Mouse (Mus musculus) forebrain, embryonic 15.5 days (tissue): ENCODE data around the gene Pde4c. TPM values are rescaled to one million over a fixed set of nuclear protein-coding genes. Genes with fewer than 3 reads are reported as not detected.

ENCODE experiments used
- ATAC-seq: fragments of 200-750 bp; cut with Nextera tagmentation; replicated peaks from 2 replicates; pipeline ENCODE4 v1.8.0; 2017; ENCODE audit warnings: mild to moderate bottlenecking, moderate TSS enrichment, moderate library complexity
- H3K27ac ChIP-seq: fragments of 300-500 bp; sonication (generic); replicated peaks from 2 replicates; pipeline ENCODE4 v1.5.1; 2015; ENCODE audit warnings: mild to moderate bottlenecking, inconsistent platforms
- H3K27me3 ChIP-seq: fragments of 300-500 bp; sonication (generic); 2 replicates; pipeline ENCODE4 v1.6.1; 2015; ENCODE audit warnings: inconsistent platforms
- H3K36me3 ChIP-seq: fragments of 300-500 bp; sonication (generic); 2 replicates; pipeline ENCODE4 v1.6.1; 2015; ENCODE audit warnings: mild to moderate bottlenecking, inconsistent platforms
- H3K4me1 ChIP-seq: fragments of 300-500 bp; sonication (generic); 2 replicates; pipeline ENCODE4 v1.6.1; 2015; ENCODE audit warnings: inconsistent platforms
- H3K4me2 ChIP-seq: fragments of 300-500 bp; sonication (generic); replicated peaks from 2 replicates; pipeline ENCODE4 v1.6.1; 2015; ENCODE audit warnings: mild to moderate bottlenecking, inconsistent platforms
- H3K4me3 ChIP-seq: fragments of 300-500 bp; sonication (generic); 2 replicates; pipeline ENCODE4 v1.5.1; 2015; ENCODE audit warnings: mild to moderate bottlenecking, inconsistent platforms
- H3K9ac ChIP-seq: fragments of 300-500 bp; sonication (generic); replicated peaks from 2 replicates; pipeline ENCODE4 v1.6.1; 2015; ENCODE audit warnings: mild to moderate bottlenecking, inconsistent platforms
- H3K9me3 ChIP-seq: fragments of 300-500 bp; sonication (generic); 2 replicates; pipeline ENCODE4 v1.6.1; 2016; ENCODE audit warnings: inconsistent platforms
- WGBS: fragments of 180-500 bp; shearing (Covaris S2); methylation state at CpG from one replicate; pipeline ENCODE4 v1.1.7; 2015; ENCODE audit warnings: mixed read lengths; 5-methylcytosine and 5-hydroxymethylcytosine counted together
- polyA plus RNA-seq: library from polyadenylated mRNA; unstranded; fragments of >200 nt; fragmentation: Nextera tagmentation; extraction: Ambion mirVana; gene quantifications from 2 replicates; pipeline ENCODE4 v1.2.1, GENCODE M21; 2015

Pde4c gene
- polyA plus RNA-seq, 1 experiment from 2014 or later: 0.13 TPM

GRCm38 (mm10) chr8:70729808-70730475, 6.4 kb downstream of the Pde4c start:
- 3% methylated on average over 34 of the region's 34 CpGs for WGBS
- Histone ChIP-seq H3K27me3 (peaks cover 27% of the 10 kb centered on the region), H3K4me3 (peak overlapping the region; percentile 19; the same call in 1 of the 2 replicates), H3K9ac (no peak overlapping the region), H3K36me3 (no peaks in the 10 kb centered on the region), H3K4me2 (peak overlapping the region; percentile 36; the same call in 1 of the 2 replicates), H3K27ac (no peak overlapping the region), H3K4me1 (0 out of 2 replicates have a peak, but pooled peaks cover 4% of the 10 kb centered on the region), H3K9me3 (no peaks in the 10 kb centered on the region)
- ATAC-seq: no peak

DNA sequence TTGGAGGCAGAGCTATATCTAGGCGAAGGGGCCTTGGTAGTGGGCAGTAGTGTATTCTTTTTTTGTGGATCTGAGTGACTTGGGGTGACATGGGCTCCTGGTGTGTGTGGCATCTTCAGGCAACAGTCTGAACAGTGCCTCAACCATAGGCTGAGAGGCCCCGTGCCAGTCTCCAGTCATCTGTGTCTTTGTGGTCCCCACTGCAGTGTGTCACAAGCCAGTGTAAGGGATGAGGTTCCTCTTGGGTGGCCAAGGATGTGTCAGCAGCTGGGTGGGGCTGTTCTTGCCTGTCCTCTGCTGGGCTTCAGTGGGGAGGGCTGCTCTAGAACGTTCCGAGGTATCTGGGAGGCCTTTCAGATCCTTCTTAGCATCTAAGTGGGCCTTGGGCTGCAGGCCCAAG, 7.4 kb downstream of the Pde4c start:
- Histone ChIP-seq H3K9ac (no peak overlapping the region), H3K9me3 (no peaks in the 10 kb centered on the region), H3K4me3 (no peak overlapping the region), H3K36me3 (no peaks in the 10 kb centered on the region), H3K27ac (no peak overlapping the region), H3K4me1 (0 out of 2 replicates have a peak, but pooled peaks cover 4% of the 10 kb centered on the region), H3K4me2 (no peak overlapping the region), H3K27me3 (peaks cover 30% of the 10 kb centered on the region)
- ATAC-seq: no peak
- 89% methylated on average over 4 of the region's 4 CpGs for WGBS

- Histone ChIP-seq H3K9ac (no peak overlapping the region), H3K36me3 (no peaks in the 10 kb centered on the region), H3K27ac (no peak overlapping the region), H3K9me3 (no peaks in the 10 kb centered on the region), H3K4me2 (no peak overlapping the region), H3K27me3 (peaks cover 24% of the 10 kb centered on the region), H3K4me3 (no peak overlapping the region), H3K4me1 (peaks cover under 1% of the 10 kb centered on the region; the same call in 1 of the 2 replicates)
- no peak for ATAC-seq
- WGBS: 69% methylated on average over 5 of the region's 5 CpGs
Observed at GRCm38 (mm10) chr8:70737705-70738104, 14.2 kb downstream of the Pde4c start.

DNA sequence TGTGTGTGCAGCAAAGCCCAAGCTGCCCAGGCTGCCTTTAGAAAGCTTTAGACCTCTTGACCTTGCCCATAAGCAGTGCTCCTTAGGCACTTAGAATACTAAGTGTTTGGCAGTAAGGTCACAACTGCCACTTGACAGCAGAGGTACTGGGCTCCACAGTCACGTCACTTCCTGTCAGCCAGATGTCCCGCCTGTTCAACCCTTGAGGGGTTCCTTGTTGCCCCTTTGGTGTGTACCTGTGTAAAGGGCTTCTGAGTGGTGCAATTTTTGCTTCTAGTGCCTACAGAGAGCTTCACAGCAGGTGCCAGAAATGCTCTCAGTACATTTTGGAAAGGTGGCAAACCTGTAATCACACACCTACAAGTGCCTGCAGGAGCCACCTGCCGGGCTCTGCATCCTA, 14.7 kb downstream of the Pde4c start:
- Histone ChIP-seq H3K9ac (no peak overlapping the region), H3K9me3 (no peaks in the 10 kb centered on the region), H3K4me3 (no peak overlapping the region), H3K4me2 (no peak overlapping the region), H3K27me3 (peaks cover 29% of the 10 kb centered on the region), H3K4me1 (peaks cover 6% of the 10 kb centered on the region), H3K27ac (no peak overlapping the region), H3K36me3 (no peaks in the 10 kb centered on the region)
- no peak for ATAC-seq
- WGBS: 73% methylated on average over 3 of the region's 3 CpGs

DNA sequence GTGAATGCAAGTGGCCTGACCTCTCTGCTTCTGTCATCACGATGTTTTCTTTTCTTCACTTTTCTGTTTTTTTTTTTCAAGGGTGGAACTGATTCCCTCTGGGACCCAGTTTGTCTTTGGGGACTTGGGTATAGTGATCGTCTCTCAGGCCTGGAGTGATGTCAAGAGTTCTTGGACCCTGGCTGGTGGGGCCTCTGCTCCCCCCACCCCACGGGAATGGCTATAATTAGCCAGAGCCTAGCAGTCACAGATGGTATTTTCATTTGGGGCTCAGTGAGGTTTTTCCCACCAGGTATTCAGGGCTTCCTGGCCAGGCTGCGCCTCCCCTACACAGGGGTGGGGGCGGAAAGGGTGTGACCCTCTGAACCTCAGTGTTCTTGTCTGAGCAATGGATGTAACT, 18.1 kb downstream of the Pde4c start:
- ATAC-seq: no peak
- no peaks in the 10 kb centered on the region for H3K36me3 ChIP-seq
- peaks cover 55% of the 10 kb centered on the region for H3K27me3 ChIP-seq
- no peak overlapping the region for H3K9ac ChIP-seq
- peaks cover 18% of the 10 kb centered on the region for H3K4me1 ChIP-seq
- H3K27ac ChIP-seq: no peak overlapping the region
- no peaks in the 10 kb centered on the region for H3K9me3 ChIP-seq
- no peak overlapping the region for H3K4me2 ChIP-seq
- H3K4me3 ChIP-seq: no peak overlapping the region
- 54% methylated on average over 5 of the region's 5 CpGs for WGBS

- Histone ChIP-seq H3K27ac (no peak overlapping the region), H3K9me3 (no peaks in the 10 kb centered on the region), H3K36me3 (no peaks in the 10 kb centered on the region), H3K9ac (no peak overlapping the region), H3K4me1 (peaks cover 18% of the 10 kb centered on the region), H3K27me3 (peaks cover 58% of the 10 kb centered on the region), H3K4me2 (no peak overlapping the region), H3K4me3 (no peak overlapping the region)
- ATAC-seq: no peak
- 73% methylated on average over 11 of the region's 11 CpGs for WGBS
Observed at GRCm38 (mm10) chr8:70742176-70742575, 18.7 kb downstream of the Pde4c start.

- Histone ChIP-seq H3K4me3 (peak overlapping the region; percentile 37; the same call in 1 of the 2 replicates), H3K4me2 (peak overlapping the region; percentile 50), H3K27ac (no peak overlapping the region), H3K27me3 (peaks cover 58% of the 10 kb centered on the region), H3K36me3 (no peaks in the 10 kb centered on the region), H3K4me1 (peaks cover 18% of the 10 kb centered on the region), H3K9ac (peak overlapping the region; percentile 32; the same call in 1 of the 2 replicates), H3K9me3 (no peaks in the 10 kb centered on the region)
- 2% methylated on average over 38 of the region's 38 CpGs for WGBS
- ATAC-seq: 0 out of 2 replicates have a peak, but pooled peaks have one; percentile 21
Observed at GRCm38 (mm10) chr8:70742981-70743655, 19.6 kb downstream of the Pde4c start.

DNA sequence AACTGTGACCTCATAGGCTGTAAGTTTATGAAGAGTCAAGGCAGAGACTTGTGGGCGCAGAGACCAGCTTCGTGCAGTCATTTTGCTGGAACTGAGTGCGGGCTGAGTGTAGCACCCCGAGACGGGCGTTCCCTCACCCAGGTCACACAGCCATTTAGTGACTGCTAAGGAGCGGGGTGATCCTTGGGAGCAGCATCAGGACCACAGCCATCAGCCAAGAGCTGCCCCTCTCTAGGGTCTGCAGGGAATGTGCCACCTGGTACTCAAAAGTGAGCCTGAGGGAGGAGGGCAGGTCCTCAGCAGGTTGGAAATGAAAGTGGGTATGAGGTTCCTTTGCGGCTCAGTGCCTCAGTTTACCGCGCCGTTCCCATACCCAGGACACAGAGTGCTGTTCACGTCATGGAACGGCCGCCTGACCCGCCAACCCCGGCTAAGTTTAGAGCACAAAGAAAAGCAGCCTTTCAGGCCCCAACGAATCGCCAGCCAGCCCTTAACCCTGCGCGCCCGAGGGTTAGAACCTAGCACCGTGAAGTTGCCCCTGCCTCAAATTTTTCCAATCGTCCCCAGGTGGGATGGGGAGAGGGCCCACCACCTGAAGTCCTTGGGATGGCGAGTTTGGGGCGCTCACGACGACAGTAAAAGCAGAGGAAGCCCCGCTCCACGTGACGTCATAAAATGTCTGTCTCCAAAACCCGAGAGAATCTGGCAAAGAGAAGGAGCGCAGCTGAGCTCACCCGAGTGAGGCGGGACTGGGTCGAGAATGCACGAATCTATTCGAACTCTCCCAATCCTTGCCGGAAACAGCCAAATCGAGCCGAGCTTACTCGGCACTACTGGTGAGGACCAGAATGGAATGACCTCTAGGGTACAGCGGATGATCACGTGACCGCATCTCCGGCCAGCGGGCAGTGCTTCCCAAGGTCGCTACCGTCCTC, 20.4 kb downstream of the Pde4c start:
- Histone ChIP-seq H3K4me3 (peak overlapping the region; percentile 37), H3K4me2 (peak overlapping the region; percentile 50), H3K9ac (peak overlapping the region; percentile 49), H3K4me1 (peaks cover 18% of the 10 kb centered on the region), H3K36me3 (no peaks in the 10 kb centered on the region), H3K9me3 (no peaks in the 10 kb centered on the region), H3K27me3 (peaks cover 56% of the 10 kb centered on the region), H3K27ac (no peak overlapping the region)
- ATAC-seq: peak; percentile 20; the same call in 1 of the 2 replicates
- 3% methylated on average over 48 of the region's 48 CpGs for WGBS

DNA sequence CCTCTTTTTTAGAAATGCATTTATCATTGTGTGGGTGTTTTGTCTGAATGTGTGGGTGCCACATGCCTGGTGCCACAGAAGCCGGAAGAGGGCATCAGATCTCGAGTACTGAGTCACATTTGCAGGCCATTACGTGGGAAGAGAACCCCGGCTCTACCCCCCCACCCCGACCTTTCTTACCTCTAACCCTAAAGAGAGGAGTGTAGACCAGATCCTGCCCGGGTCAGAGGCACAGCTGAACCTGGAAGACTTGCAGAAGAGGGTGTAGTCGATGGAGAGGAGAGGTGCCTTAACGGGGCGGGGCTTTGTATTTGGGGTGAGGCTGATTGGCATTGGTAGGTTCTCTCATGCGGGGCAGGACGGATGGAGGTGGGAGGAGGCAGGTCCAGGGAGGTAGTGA, 21.3 kb downstream of the Pde4c start:
- Histone ChIP-seq H3K9me3 (no peaks in the 10 kb centered on the region), H3K4me1 (peaks cover 18% of the 10 kb centered on the region), H3K4me3 (no peak overlapping the region), H3K27me3 (peaks cover 55% of the 10 kb centered on the region), H3K4me2 (no peak overlapping the region), H3K27ac (no peak overlapping the region), H3K36me3 (no peaks in the 10 kb centered on the region), H3K9ac (no peak overlapping the region)
- WGBS: 63% methylated on average over 11 of the region's 11 CpGs
- ATAC-seq: no peak

GRCm38 (mm10) chr8:70745691-70746220, 22.2 kb downstream of the Pde4c start:
- H3K27ac ChIP-seq: no peak overlapping the region
- no peaks in the 10 kb centered on the region for H3K36me3 ChIP-seq
- no peaks in the 10 kb centered on the region for H3K9me3 ChIP-seq
- no peak overlapping the region for H3K4me2 ChIP-seq
- no peak overlapping the region for H3K4me3 ChIP-seq
- peaks cover 55% of the 10 kb centered on the region for H3K27me3 ChIP-seq
- H3K9ac ChIP-seq: no peak overlapping the region
- no peak for ATAC-seq
- 64% methylated on average over 19 of the region's 19 CpGs for WGBS
- peaks cover 18% of the 10 kb centered on the region for H3K4me1 ChIP-seq

DNA sequence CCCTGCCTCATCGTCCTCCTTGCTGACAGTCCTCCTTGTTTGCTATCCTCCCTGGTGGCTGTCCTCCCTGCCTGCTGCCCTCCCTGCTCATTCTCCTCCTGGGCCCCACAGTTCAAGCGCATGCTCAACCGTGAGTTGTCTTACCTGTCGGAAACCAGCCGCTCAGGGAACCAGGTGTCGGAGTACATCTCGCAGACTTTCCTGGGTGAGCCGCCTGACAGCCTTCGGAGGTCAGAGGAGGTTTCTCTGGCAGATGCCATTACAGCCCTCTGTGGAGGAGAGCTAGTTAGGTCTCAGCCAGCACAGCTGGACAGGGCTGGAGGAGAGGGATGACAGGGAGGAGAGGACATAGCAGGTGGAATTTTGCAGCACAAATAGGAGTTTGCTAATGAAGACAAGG, 23.2 kb downstream of the Pde4c start:
- Histone ChIP-seq H3K4me1 (peaks cover 18% of the 10 kb centered on the region), H3K27me3 (peaks cover 47% of the 10 kb centered on the region), H3K27ac (no peak overlapping the region), H3K9ac (no peak overlapping the region), H3K4me2 (no peak overlapping the region), H3K9me3 (no peaks in the 10 kb centered on the region), H3K4me3 (no peak overlapping the region), H3K36me3 (no peaks in the 10 kb centered on the region)
- ATAC-seq: no peak
- 78% methylated on average over 9 of the region's 9 CpGs for WGBS
